Mouse (Mus musculus) liver, adult (tissue): ENCODE results near the gene Retreg3.
A peak's percentile ranks its signal among the peaks of the same experiment; 100 is the strongest.

ENCODE experiments used
- GATA4 ChIP-seq: IDR thresholded peaks from 2 replicates; pipeline ENCODE4 v1.6.1; 2014; ENCODE audit warnings: mild to moderate bottlenecking, low read length; ENCODE audit not compliant: insufficient replicate concordance

Retreg3 gene

DNA sequence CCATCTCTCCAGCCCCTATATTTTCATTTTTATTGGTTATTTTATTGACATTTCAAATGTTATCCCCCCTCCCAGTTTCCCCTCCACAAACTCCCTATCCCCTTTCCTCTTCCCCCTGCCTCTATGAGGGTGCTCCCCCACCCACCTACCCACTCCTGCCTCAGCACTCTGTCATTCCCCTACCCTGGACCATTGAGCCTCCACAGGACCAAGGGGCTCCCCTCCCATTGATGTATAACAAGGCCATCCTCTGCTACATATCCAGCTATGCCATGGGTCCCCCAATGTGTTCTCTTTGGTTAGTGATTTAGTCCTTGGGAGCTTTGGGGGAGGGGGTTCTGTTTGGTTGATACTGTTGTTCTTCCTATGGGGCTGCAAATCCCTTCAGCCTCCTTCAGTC lies 35.0 kb upstream of the Retreg3 start:
- no peak for TF ChIP-seq GATA4

DNA sequence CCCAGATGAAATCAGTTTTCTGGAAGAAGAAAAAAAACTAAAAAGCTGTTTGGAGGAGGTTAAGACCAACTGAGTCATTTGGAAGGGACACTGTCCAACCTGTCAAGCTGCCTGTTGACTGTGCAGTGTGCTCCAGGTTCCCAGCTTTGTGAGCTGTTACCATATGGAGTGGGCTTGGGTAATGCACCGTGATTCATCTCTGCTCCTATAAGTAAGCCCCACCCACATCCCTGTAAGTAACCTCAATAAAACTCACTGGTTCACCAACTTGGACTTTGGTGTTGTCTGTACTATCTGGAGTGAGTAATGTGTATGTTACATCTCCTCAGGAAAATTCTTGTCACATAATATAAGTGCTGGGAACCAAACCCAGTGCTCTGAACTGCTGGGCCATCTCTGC lies 33.1 kb upstream of the Retreg3 start:
- TF ChIP-seq GATA4: no peak

DNA sequence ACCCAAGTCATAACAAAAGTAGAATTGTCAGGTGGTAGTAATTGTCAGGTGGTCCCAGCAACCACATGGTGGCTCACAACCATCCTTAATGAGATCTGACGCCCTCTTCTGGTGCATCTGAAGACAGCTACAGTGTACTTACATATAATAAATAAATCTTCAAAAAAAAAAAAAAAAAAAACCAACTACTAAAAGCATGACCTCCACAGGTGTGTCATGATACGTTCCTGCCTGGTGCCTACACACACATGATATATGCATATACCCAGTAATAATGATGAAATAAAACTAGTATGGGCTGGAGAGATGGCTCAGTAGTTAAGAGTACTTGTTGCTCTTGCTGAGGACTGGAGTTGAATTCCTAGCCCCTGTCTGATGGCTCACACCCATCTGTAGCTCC lies 31.4 kb upstream of the Retreg3 start:
- TF ChIP-seq GATA4: no peak

DNA sequence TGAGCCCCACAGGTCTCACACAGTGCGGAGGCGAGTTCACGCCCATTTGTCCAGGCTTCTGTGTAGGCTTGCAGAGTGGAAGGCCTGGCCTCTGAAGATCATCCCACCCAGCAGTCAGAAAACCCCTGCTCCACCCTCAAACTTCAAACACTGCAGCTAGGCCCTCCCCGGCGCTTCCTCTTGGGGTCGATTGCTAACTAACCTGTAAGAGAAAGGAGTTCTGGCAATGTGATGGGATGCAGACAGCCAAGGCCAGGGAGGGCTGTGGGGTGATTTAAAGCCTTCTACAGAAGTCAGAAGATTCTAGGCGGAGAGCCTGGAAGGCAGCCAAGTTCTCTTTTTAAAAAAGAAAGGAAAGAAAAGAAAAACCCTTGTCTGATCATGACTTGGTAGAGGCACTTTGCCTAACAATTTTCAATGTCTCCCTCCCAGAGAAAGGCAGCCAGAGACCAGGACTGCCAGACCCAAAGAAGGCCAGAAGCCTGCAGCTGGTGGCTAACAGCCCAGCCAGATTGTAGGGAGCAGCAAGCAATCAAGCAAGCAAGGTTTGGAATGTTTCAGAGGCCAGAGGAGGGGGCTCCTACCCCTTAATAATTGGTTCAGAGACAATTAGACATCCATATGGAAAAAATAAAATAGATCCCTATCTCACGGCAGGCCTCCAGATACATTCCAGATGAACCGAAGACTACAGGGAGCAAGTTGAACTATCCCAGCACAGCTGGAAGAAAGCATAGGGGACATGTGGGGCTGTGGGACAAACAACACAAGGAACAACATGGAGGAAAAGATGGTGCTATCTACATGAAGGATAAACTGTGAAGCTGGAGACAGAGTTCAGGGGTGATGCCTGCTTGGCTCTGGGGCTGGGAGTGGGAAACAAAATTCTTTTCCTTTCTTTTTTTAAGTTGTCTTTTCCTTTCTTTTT lies 29.7 kb upstream of the Retreg3 start:
- TF ChIP-seq GATA4: no peak

DNA sequence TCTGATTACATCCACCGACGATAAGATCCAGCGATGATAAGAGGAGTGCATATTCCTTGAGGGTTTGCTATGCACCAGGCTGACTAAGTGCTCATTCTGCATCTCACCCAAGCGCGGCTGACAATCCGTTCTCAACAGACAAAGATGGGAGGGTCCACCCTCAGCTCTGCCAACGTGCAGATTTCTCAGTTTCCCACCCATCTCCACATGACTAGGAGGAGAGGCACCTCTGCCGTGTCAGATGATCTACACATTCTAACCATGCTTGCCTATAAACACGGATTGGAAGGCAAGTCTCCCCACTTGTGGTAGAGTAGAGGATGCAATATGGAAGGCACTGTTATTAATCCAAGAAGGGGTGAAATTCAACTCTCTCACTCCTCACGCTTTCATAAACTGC lies 29.1 kb upstream of the Retreg3 start:
- no peak for TF ChIP-seq GATA4

DNA sequence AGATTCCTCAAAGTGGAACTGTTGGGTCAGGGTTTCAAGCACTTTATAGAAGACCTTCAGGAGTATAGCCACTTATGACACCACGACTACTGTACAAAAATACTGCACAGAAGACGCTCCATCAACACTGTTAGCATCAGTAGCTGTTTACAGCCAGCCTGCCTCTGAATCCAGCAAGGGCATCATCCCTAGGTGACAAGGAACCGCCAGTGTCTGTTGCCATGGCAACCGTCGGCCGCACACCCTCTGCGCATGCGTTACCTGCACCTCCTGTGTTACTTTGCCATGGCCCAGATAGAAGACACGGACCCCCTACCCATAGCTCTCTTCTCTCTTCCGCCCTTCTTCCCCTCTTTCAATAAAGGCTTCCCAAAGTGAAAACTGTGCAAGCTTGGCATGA lies 26.7 kb upstream of the Retreg3 start:
- TF ChIP-seq GATA4: no peak

DNA sequence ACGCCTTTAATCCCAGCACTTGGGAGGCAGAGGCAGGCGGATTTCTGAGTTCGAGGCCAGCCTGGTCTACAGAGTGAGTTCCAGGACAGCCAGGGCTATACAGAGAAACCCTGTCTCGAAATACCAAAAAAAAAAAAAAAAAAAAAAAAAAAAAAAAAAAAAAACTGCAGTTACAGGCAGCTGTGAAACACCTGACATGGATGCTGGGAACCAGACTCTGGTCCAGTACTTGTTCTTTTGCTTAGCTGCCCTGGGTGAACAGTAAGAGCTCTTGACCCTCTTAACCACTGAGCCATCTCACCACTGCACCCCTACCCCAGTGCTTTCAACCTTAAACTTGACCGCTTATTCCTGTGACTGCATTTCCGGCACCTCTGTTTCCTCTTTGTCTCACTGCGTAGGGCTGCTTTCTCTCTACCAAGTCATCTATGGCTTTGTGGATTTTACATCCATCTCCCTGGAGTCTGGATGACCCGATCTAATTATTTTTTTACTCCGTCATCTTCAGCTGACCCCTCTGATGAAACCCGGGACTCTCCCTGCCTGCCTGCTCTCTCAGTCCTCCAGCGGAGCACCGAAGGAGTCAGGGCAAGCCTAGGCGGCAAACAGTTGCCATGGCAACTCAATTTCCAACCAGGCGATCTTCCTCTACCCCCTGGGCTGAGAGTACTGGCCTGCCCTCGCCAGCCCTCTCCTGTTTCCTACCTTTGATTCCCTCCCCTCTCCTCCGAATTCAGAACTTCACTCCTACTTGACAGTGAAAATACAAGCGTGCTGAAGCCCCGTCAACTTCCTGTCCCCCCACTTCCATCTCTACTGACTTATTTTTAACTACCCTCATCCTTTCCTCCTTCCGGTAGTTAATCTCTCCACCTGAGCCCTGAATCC lies 23.9 kb upstream of the Retreg3 start:
- TF ChIP-seq GATA4: no peak

DNA sequence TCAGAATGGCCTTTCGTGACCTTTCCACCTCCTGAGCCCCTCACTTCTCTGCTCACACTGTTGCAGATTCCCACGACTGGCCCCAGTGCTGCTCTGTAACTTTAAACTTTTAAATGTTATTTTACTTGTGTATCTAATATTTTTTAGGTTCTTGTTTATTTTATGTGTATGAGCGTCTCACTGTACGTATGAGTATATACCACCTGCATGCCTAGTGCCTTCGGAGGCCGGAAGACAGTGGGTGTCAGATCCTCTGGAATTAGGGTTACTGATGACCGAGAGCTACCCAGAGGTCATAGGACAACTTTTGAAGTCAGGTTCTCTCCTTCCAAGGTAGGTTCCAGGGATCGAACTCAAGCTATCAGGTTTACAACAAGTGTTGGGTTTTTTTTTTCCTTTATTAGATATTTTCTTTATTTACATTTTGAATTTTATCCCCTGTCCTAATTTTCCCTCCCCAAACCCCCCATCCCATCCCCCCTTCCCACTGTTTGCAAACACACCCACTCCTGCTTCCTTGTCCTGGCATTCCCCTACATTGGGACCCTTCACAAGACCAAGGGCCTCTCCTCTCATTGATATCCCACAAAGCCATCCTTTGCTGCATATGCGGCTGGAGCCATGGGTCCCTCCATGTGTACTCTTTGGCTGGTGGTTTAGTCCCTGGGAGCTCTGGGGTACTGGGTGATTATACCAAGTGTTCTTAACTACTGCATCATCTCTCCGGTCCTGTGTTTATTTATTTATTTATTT lies 22.7 kb upstream of the Retreg3 start:
- no peak for TF ChIP-seq GATA4

DNA sequence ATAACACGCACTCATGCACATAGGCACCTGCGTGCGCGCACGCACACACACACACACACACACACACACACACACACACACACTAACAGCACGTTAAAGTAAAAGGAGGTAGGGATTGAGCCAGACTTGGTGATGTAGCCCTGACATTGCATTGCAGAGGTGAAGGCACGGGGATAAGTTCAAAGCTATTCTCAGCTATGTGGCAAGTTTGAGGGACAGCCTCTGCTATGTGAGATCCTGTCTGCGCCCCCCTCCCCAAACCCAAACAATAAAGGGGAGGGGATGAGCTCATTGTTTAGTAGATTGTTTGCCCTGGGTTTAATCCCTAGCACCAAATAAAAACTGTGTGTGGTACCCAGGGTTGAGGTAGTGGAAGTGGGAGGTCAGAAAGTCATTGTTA lies 21.4 kb upstream of the Retreg3 start:
- TF ChIP-seq GATA4: no peak

DNA sequence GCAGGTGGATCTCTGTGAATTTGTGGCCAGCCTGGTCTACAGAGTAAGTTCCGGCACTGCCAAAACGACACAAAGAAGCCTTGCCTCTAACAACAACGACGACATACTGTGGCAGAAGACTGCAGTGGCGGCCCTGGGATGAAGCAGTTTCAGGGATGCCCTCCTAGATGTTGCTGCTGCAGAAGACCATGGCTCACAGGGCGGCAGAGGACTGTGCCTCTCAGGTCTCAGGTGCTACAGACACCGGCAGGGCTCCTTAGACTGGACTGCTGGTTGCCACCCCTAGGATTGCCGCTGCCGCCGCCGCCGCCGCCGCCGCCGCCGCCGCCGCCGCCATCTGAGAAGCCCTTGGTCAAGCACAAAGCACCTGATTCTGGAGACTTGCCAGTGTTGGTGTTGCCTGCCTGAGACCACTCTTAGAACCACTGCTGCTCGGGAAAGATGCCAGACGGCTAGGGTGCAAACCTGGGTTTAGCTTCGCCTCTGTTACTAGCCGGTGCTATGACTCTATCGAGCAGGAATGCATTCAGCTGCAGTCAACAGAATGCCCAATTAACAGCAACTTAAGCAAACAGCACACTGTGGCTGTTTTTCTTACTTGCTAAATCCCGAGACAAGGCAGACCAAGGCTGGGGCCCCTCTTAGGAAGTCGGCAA lies 20.6 kb upstream of the Retreg3 start:
- no peak for TF ChIP-seq GATA4

DNA sequence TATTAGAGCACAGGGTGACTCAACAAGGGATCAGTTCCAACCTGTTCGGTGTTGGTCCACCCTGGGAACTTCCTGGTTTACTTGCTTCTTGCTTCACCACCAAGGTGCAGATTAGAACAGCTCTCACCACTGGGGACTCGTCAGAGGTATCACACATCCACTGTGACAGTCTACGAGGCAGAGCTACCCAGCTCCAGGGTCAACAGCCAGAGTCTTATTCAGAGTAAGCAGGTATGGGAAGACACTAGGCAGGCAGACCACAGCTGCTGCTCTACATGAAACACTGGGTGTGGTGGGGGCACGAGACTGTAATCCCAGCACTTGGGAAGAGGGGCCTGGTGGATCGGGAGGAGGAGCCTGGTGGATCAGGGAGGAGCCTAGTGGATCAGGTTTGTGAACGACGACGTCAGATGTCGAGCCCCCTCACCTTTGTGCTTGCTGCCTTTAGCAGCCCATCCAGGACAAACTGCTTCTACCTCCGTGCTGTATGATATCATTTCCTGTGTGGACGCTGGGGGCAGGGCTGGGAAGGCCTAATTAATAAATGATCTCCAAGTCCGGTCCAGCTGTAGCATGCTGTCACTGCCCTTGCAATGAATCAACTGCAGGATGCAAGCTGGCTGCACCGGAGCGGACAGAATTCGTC lies 19.0 kb upstream of the Retreg3 start:
- no peak for TF ChIP-seq GATA4

DNA sequence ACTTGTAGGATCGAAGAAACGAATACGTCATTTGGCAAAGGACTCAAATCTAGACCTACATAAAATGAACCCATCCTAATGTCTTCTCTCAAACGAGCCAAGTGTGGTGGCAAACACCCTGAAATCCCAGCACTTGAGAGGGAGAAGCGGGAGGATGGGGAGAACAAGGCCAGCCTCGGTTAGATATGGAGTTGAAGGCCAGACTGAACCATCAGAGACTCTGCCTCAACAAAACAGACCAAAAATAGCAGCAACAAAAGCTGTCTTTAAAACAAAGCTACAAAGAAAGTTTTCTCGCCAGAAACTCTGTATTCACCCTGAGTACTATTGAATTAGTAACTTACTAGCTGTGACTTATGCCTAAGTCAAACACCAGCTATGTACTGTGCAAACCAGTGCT lies 17.3 kb upstream of the Retreg3 start:
- no peak for TF ChIP-seq GATA4

DNA sequence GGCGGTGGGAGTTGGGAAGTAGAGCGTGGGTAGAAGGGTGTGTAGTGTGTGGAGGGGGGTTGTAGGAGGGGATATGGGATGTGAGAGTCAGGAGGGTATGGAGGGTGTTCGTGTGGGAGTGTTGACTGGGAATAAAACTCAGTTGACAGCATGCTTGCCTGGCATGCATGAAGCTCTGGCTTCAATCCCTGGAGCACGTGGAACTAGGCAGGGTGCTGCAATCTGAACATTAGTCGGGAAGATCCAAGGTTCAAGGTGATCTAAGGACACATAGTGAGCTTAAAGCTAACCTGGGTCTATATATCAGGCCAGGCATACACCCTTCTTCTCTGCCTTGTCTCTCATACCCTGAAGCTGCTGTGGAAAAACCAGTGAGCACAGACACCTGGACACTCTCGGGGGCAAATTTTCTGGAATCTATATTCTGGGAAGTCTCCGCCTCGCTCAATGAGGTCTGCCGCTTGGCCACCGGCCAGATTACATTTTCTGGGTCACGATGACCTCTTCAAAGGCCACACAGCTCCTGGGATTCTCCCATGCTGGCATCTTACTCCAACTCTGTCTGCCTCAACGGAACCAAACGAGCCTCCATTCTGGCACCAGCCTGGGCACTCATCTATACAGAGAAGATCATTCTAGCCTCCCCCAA lies 14.6 kb upstream of the Retreg3 start:
- TF ChIP-seq GATA4: no peak

DNA sequence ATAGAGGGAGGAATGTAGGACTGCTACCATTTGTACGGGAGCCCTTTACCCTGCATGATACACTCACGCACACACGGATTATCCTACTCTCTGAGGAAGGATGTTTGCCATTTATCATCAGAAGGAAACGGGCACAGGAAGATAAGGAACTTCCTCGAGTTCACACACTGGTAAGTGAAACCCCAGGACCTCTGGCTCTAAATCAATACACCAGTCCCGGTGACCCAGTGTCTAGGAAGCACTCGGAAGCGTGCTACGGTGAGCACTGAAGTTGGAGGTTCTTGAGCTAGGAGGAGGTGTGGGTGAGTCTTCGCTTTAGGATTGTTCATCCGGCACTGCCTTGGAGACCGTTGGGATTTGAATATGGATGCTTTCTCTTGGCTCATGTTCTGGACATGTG lies 13.3 kb upstream of the Retreg3 start:
- TF ChIP-seq GATA4: peak; percentile 34; the same call in 1 of the 2 replicates

DNA sequence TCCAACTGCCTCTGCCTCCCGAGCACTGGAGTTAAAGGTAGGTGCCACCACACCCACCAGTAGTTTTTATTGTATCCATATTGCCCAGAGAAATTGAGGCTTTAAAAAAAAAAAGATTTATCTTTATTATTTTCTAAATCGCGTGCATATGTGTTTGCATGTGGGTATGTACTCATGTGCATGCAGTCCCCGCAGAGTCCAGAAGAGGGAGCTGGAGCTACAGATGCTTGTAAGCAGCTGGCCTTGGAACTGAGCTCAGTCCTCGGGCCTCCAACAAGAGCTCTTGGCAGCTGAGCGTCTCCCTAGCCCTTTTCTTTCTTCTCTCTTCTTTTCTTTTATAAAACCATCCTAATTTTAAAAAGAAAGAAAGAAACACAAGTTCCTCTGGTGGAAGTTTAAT lies 12.0 kb upstream of the Retreg3 start:
- no peak for TF ChIP-seq GATA4
